Mouse (Mus musculus): ENCODE results near the gene Eif2b2. TPM values are rescaled to one million over a fixed set of nuclear protein-coding genes. Genes with fewer than 3 reads are reported as not detected.

Eif2b2 gene
- polyA plus RNA-seq, 1 experiment = 45.1 TPM

DNA sequence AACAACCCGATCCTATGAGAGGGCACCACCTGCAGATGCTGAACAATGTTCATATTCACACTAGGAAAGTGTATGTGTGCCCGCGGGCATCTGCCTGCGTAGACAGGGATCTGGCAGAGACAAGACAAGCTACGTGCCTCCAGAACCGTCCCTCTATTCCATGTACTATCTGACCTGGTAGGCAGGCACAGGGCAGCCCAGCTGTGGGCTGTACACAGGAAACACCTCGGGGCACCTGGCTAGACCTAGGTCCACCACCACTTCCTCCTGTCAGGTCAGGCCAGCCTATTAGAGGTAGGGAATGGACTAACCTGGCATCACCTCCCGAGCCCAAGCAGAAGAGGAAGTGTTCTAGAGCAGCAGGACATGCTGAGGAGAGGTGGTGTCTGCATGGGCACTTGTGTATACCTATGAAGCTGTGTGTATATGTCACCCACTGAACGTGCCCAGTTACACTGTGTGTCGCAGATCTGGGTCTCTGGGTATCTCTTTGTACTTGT lies 41.5 kb upstream of the Eif2b2 start, which contains the start of gene Pgf:
TSS of gene Pgf (minus strand) at position 51 of the 500 bp plus-strand sequence.
- H3K4me3 ChIP-seq (ENCODE audit: insufficient read depth, low read length) = peak within 1 kb of the TSS; percentile 39
- peaks cover 8% of the 10 kb centered on the region for H3K4me1 ChIP-seq (ENCODE audit: control insufficient read depth, insufficient read depth, low read length)

DNA sequence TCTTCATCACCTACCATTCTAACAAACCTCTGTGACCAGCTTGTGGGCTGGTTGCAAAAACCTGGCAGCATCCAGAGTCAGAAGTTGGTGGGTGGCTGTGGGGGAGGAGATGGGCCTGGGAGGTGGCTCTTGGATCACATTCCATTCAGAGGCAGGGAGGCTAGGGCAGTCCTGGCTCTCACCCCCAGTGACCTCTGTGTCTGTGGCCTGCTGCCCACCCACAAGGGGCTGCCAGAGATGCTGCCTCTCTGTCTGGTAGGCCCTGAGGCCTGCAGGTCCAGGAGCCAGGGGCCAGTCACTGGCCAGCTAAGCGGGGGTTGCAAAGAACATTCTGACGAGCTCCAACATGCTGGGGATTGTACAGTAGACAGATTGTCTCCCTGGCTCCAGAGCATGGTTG lies 41.0 kb upstream of the Eif2b2 start:
- H3K4me1 ChIP-seq (ENCODE audit: control insufficient read depth, insufficient read depth, low read length) = peaks cover 11% of the 10 kb centered on the region
- TF ChIP-seq CTCF (IDR thresholded peaks at IDR 0.05; ENCODE audit: low read depth, low read length) = no peak
- no peak overlapping the region for H3K27ac ChIP-seq (ENCODE audit: insufficient read depth, low read depth, low read length)
- H3K4me3 ChIP-seq (ENCODE audit: insufficient read depth, low read length) = no peak overlapping the region

More for the DNA sequence above, 41.5 kb upstream of the Eif2b2 start, which contains the start of gene Pgf:
- TF ChIP-seq CTCF (IDR thresholded peaks at IDR 0.05; ENCODE audit: low read depth, low read length) = no peak
- TF ChIP-seq POLR2A (IDR thresholded peaks at IDR 0.05; ENCODE audit: borderline replicate concordance, low read depth, low read length) = no peak
- no peak within 1 kb of the TSS for H3K27ac ChIP-seq (ENCODE audit: insufficient read depth, low read depth, low read length)

DNA sequence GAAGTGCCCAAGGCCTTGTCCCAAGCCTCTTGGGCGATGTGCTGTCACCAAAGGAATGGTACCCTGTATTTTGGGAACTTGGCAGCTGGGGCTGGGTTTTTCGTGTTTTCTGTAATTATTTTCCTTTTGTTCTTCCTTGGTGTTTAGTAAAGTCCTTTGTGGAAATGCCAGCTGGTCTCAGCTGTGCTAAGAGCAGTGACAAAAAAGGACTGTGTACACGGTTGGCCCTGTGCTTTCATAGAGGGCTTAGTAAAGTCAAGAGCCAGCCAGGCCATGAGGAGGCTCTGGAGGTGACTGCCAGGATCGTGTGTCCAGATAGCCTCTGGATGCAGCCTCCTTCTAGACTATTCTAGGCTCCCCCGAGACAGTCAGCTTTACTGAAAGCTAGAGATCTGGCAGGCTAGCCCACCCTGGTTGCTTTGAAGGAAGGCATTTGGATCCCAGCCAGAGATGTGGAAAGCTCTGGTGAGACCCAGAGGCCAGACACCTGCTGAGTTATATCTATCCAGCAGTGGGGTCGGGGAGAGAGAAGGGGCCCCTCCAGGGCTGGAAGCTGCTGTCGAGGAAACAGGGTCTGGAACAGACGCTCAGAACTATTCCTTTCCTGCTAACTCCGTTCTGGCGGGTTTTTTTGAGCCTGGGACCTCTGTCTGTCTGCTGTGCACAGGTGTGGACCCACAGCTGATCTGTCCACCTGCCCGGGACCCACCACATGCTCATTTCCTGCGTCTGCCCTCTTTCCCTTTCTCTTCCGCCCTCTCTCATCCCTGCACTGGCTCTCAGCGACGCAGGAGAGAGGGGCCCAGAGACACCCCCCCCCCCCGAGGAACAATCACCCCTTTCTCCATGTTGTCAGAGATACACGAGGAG lies 37.6 kb upstream of the Eif2b2 start:
- peaks cover 12% of the 10 kb centered on the region for H3K4me1 ChIP-seq (ENCODE audit: control insufficient read depth, insufficient read depth, low read length)
- no peak for TF ChIP-seq POLR2A (IDR thresholded peaks at IDR 0.05; ENCODE audit: borderline replicate concordance, low read depth, low read length)
- H3K4me3 ChIP-seq (ENCODE audit: insufficient read depth, low read length) = no peak overlapping the region
- no peak overlapping the region for H3K27ac ChIP-seq (ENCODE audit: insufficient read depth, low read depth, low read length)

DNA sequence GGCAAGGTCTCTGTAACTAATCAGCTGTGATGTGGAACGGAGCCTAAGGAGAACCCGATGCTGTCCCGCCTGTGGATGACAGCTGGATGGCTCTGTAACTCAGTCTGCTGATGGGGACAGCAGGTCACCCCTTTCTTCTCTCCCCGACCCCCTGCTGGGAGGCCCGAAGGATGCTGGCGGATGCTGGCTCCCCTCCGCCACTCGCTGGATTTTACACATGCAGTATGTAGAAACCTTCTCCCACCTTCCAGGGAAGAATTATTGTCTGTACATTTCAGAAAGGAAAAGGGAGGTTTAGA lies 37.0 kb upstream of the Eif2b2 start:
- H3K27ac ChIP-seq (ENCODE audit: insufficient read depth, low read depth, low read length) = no peak overlapping the region
- peaks cover 9% of the 10 kb centered on the region for H3K4me1 ChIP-seq (ENCODE audit: control insufficient read depth, insufficient read depth, low read length)
- H3K4me3 ChIP-seq (ENCODE audit: insufficient read depth, low read length) = no peak overlapping the region
- TF ChIP-seq CTCF (IDR thresholded peaks at IDR 0.05; ENCODE audit: low read depth, low read length) = no peak
- TF ChIP-seq POLR2A (IDR thresholded peaks at IDR 0.05; ENCODE audit: borderline replicate concordance, low read depth, low read length) = no peak

DNA sequence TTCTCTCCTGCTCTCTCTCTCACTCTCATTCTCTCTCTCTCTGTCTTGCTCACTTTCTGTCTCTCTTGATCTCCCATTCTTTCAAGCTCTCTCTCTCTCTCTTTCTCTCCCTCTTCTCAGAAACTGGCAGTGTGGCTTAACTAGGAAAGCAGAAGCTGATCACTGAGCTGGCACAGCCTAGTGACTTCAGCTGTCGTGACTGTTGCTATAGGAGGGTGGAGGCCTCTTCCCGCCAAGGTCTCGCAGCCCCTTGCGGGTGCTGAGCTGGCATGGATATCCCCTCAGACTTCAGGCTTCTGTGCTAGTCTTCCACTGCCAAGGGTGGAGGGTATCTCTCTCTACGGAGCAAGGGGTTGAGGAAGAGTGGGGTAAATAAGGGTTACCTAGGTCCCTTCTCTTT lies 36.4 kb upstream of the Eif2b2 start:
- no peak for TF ChIP-seq POLR2A (IDR thresholded peaks at IDR 0.05; ENCODE audit: borderline replicate concordance, low read depth, low read length)
- no peak for TF ChIP-seq CTCF (IDR thresholded peaks at IDR 0.05; ENCODE audit: low read depth, low read length)
- H3K4me3 ChIP-seq (ENCODE audit: insufficient read depth, low read length) = no peak overlapping the region
- H3K4me1 ChIP-seq (ENCODE audit: control insufficient read depth, insufficient read depth, low read length) = peaks cover 9% of the 10 kb centered on the region
- H3K27ac ChIP-seq (ENCODE audit: insufficient read depth, low read depth, low read length) = no peak overlapping the region

DNA sequence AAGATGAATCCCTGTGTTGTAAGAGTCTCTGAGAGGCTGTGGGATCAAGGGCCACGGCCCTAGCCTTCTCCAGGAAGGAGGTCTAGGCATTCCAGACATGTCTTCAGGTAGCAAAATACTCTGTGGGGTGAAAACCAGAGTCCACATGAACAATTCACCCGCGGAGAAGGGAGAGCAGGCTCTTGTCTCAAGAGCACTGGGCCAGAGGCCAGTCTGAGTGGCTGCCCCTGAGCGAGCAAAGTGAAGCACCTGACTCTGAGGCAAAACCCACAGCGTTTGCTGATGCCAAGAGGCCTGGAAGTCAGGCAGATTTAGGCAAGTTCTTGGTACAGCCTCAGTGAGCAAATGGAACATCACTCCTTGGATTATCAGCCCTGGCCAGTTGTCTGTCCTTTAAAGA lies 35.2 kb upstream of the Eif2b2 start:
- Histone ChIP-seq H3K27ac (ENCODE audit: insufficient read depth, low read depth, low read length) (no peak overlapping the region), H3K4me3 (ENCODE audit: insufficient read depth, low read length) (no peak overlapping the region), H3K4me1 (ENCODE audit: control insufficient read depth, insufficient read depth, low read length) (peaks cover 9% of the 10 kb centered on the region)
- TF ChIP-seq CTCF (IDR thresholded peaks at IDR 0.05; ENCODE audit: low read depth, low read length) (no peak), POLR2A (IDR thresholded peaks at IDR 0.05; ENCODE audit: borderline replicate concordance, low read depth, low read length) (no peak)

DNA sequence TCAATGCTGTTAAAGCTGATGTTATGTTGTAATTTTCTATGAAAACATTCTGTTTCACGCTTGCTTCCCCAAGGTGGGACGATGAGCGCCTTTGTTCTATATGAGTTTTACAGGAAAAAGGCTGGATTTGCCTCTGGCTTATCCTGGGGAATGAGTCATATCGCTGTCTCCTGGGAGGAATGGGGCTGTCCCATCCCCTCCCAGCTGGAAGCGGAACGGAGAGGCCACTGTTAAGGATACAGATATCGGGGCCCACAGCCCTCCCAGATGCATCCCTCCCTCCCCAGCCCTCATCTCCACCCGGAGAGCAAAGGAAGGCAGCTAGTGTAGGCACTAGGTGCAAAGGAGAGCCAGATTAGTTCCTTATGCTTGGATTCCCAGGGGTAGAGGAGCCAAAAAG lies 33.5 kb upstream of the Eif2b2 start:
- no peak for TF ChIP-seq POLR2A (IDR thresholded peaks at IDR 0.05; ENCODE audit: borderline replicate concordance, low read depth, low read length)
- no peak for TF ChIP-seq CTCF (IDR thresholded peaks at IDR 0.05; ENCODE audit: low read depth, low read length)
- H3K27ac ChIP-seq (ENCODE audit: insufficient read depth, low read depth, low read length) = no peak overlapping the region
- no peak overlapping the region for H3K4me3 ChIP-seq (ENCODE audit: insufficient read depth, low read length)
- H3K4me1 ChIP-seq (ENCODE audit: control insufficient read depth, insufficient read depth, low read length) = peaks cover 9% of the 10 kb centered on the region

DNA sequence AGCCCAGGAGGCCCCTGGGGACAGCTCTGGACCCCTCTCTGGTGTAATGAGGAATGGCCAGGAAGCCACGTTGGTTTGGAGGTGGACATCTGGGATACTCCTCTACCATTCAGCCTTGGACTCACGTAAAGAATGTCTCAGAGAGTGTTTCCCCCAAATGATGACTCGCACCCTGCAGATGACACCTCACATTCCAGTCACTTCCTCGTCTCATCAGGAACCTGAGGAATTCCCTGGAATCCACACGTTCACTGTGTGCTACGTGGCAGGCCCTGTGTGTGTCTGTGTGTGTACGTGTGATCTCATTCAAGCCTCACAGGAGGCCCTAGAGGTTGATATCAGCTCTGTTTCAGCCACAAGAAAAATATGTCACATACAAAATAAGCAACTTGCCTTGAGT lies 32.9 kb upstream of the Eif2b2 start:
- no peak overlapping the region for H3K27ac ChIP-seq (ENCODE audit: insufficient read depth, low read depth, low read length)
- no peak overlapping the region for H3K4me3 ChIP-seq (ENCODE audit: insufficient read depth, low read length)
- TF ChIP-seq POLR2A (IDR thresholded peaks at IDR 0.05; ENCODE audit: borderline replicate concordance, low read depth, low read length) (no peak), CTCF (IDR thresholded peaks at IDR 0.05; ENCODE audit: low read depth, low read length) (no peak)
- peaks cover 9% of the 10 kb centered on the region for H3K4me1 ChIP-seq (ENCODE audit: control insufficient read depth, insufficient read depth, low read length)

DNA sequence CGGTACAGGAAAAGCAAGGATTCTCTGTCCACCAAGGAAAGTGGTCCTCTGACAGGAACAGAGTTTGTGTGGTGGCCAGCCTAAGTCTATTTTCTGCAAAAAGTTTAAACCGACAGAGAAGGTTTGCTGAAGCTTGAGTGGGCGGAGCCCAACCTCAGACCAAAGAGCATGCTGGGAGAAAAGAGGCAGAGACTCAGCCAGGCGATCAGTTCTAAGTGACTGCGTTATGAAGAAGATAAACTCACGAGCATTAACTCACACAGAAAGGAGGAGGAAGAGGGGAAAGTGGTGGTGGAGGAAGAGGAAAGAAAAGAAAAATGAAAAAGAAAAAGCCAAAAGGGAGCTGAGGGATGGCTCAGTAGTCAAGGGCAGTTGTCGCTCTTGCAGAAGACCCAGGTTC lies 29.0 kb upstream of the Eif2b2 start:
- Histone ChIP-seq H3K27ac (ENCODE audit: insufficient read depth, low read depth, low read length) (no peak overlapping the region), H3K4me3 (ENCODE audit: insufficient read depth, low read length) (no peak overlapping the region), H3K4me1 (ENCODE audit: control insufficient read depth, insufficient read depth, low read length) (peaks cover 26% of the 10 kb centered on the region)
- TF ChIP-seq POLR2A (IDR thresholded peaks at IDR 0.05; ENCODE audit: borderline replicate concordance, low read depth, low read length) (no peak), CTCF (IDR thresholded peaks at IDR 0.05; ENCODE audit: low read depth, low read length) (no peak)

DNA sequence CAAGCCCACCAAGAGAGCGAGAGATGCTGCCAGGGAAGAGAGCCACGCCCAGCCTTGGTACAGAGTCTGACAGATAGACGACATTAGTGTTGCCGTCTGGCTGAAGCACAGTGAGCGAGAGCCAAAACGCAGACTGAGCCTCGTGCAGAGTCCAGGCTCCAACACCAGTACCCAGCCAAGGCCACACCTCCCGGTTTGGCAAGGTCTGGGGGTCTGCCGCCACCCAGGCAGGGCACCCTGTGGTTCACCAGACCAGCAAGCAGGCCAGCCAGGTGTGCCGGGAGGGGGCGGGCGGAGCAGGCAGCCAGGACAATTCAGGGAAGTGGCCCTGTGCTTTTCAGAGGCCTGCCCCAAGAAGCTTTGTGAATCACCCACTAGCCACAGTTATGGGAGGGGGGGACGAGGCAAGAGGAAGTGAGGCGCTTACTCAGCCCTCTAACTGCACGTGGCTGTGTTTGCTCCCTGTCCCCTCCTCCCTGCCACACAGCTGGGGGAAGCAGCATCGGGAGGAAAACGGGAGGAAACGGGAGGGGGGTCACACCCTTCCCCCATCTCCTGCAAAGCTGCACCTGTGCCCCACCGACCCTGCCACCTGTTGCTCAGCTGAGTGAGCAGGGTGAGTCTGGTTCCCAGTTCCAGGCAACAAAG lies 26.7 kb upstream of the Eif2b2 start:
- no peak for TF ChIP-seq CTCF (IDR thresholded peaks at IDR 0.05; ENCODE audit: low read depth, low read length)
- no peak for TF ChIP-seq POLR2A (IDR thresholded peaks at IDR 0.05; ENCODE audit: borderline replicate concordance, low read depth, low read length)
- Histone ChIP-seq H3K4me1 (ENCODE audit: control insufficient read depth, insufficient read depth, low read length) (peaks cover 24% of the 10 kb centered on the region), H3K4me3 (ENCODE audit: insufficient read depth, low read length) (no peak overlapping the region), H3K27ac (ENCODE audit: insufficient read depth, low read depth, low read length) (peak overlapping the region; percentile 57)
